Mouse (Mus musculus) forebrain, embryonic 10.5 days (tissue): Measurements from ENCODE around the gene Rab25. TPM values are rescaled to one million over a fixed set of nuclear protein-coding genes. Genes with fewer than 3 reads are reported as not detected.

Source experiments
- DNase-seq: peaks from one replicate; pipeline ENCODE4 v3.0.0-alpha.2; 2017; ENCODE audit warnings: low spot score; ENCODE audit errors: extremely low spot score
- H3K27ac ChIP-seq: fragments of 300-500 bp; sonication (generic); 2 replicates; pipeline ENCODE4 v1.5.1; 2016; ENCODE audit warnings: mild to moderate bottlenecking
- H3K27me3 ChIP-seq: fragments of 300-500 bp; sonication (generic); 2 replicates; pipeline ENCODE4 v1.6.1; 2016; ENCODE audit warnings: mild to moderate bottlenecking; ENCODE audit not compliant: poor library complexity, severe bottlenecking
- H3K36me3 ChIP-seq: fragments of 300-500 bp; sonication (generic); replicated peaks from 2 replicates; pipeline ENCODE4 v1.6.1; 2016; ENCODE audit warnings: mild to moderate bottlenecking, moderate library complexity
- H3K4me1 ChIP-seq: fragments of 300-500 bp; sonication (generic); 2 replicates; pipeline ENCODE4 v1.6.1; 2016
- H3K4me3 ChIP-seq: fragments of 300-500 bp; sonication (generic); 2 replicates; pipeline ENCODE4 v1.5.1; 2016; ENCODE audit warnings: mild to moderate bottlenecking, moderate library complexity
- H3K9me3 ChIP-seq: fragments of 300-500 bp; sonication (generic); 2 replicates; pipeline ENCODE4 v1.6.1; 2016; ENCODE audit warnings: mild to moderate bottlenecking, moderate library complexity
- WGBS: fragments of 180-500 bp; shearing (Covaris S2); methylation state at CpG from one replicate; pipeline ENCODE4 v1.1.7; 2016; 5-methylcytosine and 5-hydroxymethylcytosine counted together
- polyA plus RNA-seq: library from polyadenylated mRNA; unstranded; fragments of >200 nt; fragmentation: Nextera tagmentation; extraction: Ambion mirVana; gene quantifications from 2 replicates; pipeline ENCODE4 v1.2.1, GENCODE M21; 2016

The Rab25 gene
- polyA plus RNA-seq, 1 experiment from 2014 or later: 2.8 TPM

DNA sequence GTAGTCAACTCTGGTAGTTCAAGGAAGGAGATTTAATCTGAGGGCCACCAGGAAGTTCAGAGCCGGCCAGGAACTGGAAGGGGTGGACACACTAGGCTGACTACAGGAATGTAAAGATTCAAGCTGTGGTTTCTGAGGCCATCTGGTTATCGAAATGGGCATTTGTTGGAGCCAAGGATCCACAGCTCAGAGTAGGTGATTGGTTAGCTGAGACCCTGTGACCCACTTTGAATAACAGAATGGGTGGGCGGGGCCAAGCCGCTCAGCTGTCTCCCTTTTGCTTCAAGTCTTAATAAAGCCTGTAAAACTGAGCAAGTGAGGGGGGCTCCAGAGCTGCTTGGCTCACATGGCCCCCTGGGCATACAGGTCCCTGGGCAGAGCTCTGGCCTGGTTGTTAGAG, 13.9 kb upstream of the Rab25 start:
- no peaks in the 10 kb centered on the region for H3K9me3 ChIP-seq
- no peak overlapping the region for H3K4me3 ChIP-seq
- no peak for DNase-seq
- H3K36me3 ChIP-seq: peaks cover 100% of the 10 kb centered on the region
- 81% methylated on average over 4 of the region's 4 CpGs for WGBS
- no peaks in the 10 kb centered on the region for H3K27me3 ChIP-seq
- H3K27ac ChIP-seq: no peak overlapping the region
- H3K4me1 ChIP-seq: 0 out of 2 replicates have a peak, but pooled peaks cover 2% of the 10 kb centered on the region

DNA sequence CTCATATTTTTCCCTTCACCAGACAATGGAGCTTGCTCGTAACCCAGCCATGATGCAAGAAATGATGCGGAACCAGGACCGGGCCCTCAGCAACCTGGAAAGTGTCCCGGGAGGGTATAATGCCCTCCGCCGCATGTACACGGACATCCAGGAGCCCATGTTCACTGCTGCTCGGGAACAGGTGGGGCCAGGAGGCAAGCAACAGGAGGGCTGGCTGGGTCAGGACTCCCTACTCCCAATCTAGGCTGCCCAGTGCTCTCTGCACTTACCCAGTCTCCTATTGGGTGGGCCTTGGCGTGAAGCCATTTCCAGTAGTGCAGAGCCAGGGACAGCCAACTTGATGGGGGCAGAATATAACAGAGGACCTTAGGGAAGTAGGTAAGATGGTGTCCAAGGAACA, 11.5 kb upstream of the Rab25 start:
- no peak for DNase-seq
- no peaks in the 10 kb centered on the region for H3K27me3 ChIP-seq
- no peak overlapping the region for H3K27ac ChIP-seq
- peaks cover 19% of the 10 kb centered on the region for H3K4me1 ChIP-seq
- WGBS: 96% methylated on average over 9 of the region's 9 CpGs
- no peaks in the 10 kb centered on the region for H3K9me3 ChIP-seq
- H3K4me3 ChIP-seq: no peak overlapping the region
- H3K36me3 ChIP-seq: peaks cover 97% of the 10 kb centered on the region

DNA sequence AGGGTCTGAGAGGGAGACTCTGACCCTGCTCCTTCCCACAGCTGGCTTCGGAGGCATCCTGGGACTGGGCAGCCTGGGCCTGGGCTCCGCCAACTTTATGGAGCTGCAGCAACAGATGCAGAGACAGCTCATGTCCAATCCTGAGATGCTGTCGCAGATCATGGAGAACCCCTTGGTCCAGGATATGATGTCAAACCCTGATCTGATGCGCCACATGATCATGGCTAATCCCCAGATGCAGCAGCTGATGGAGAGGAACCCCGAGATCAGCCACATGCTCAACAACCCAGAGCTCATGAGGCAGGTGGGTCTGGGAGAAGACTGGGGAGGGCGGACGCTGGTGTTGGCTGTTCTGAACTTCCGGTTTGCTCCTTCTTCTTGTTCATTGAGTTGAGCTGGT, 8.5 kb upstream of the Rab25 start:
- H3K27me3 ChIP-seq: no peaks in the 10 kb centered on the region
- no peak overlapping the region for H3K27ac ChIP-seq
- H3K9me3 ChIP-seq: no peaks in the 10 kb centered on the region
- no peak for DNase-seq
- WGBS: 95% methylated on average over 8 of the region's 8 CpGs
- no peak overlapping the region for H3K4me3 ChIP-seq
- peaks cover 37% of the 10 kb centered on the region for H3K4me1 ChIP-seq
- H3K36me3 ChIP-seq: peaks cover 67% of the 10 kb centered on the region

DNA sequence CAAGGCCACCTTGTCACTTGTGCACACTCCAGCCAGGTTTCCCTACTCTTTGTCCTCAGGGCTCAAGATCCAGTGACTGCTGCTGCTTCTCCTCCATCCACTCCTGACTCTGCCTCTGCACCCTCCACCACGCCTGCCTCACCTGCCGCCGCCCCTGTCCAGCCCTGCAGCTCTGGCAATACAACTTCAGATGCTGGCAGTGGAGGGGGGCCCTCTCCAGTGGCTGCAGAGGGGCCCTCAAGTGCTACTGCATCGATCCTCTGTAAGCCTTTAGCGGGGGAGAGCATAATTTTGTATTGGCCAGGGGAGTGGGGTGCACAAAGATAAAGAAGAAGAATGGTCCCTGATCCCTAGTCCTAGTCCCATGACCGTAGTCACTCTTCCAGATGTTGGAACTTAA, 7.6 kb upstream of the Rab25 start:
- WGBS: 98% methylated on average over 6 of the region's 6 CpGs
- Histone ChIP-seq H3K4me3 (peak overlapping the region; percentile 70; the same call in 1 of the 2 replicates), H3K27ac (no peak overlapping the region), H3K27me3 (no peaks in the 10 kb centered on the region), H3K9me3 (no peaks in the 10 kb centered on the region), H3K36me3 (peaks cover 58% of the 10 kb centered on the region), H3K4me1 (peaks cover 44% of the 10 kb centered on the region)
- DNase-seq: no peak

DNA sequence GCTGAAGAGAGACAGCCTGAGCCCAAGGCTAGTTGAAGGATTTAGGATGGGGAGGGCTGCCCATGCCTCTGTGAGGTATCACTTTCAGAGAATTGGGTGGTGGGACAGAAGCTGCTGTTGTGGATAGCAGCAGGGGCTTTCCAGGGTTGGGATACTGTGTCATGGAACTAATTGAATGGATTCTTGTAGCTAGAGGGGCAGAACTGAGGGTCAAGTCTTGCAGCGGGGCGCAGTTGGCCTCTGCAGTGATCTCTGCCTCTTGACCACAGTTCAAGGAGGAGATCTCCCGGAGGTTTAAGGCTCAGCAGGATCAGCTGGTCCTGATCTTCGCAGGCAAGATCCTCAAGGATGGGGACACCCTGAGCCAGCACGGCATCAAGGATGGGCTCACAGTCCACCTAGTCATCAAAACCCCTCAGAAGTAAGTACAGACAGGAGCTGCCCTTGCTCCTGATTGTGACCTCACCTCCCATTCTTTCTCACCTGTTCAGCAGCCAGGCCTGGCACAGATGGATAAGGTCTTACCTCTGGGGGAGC, 7.0 kb upstream of the Rab25 start:
- 87% methylated on average over 5 of the region's 5 CpGs for WGBS
- peaks cover 44% of the 10 kb centered on the region for H3K4me1 ChIP-seq
- H3K9me3 ChIP-seq: no peaks in the 10 kb centered on the region

DNA sequence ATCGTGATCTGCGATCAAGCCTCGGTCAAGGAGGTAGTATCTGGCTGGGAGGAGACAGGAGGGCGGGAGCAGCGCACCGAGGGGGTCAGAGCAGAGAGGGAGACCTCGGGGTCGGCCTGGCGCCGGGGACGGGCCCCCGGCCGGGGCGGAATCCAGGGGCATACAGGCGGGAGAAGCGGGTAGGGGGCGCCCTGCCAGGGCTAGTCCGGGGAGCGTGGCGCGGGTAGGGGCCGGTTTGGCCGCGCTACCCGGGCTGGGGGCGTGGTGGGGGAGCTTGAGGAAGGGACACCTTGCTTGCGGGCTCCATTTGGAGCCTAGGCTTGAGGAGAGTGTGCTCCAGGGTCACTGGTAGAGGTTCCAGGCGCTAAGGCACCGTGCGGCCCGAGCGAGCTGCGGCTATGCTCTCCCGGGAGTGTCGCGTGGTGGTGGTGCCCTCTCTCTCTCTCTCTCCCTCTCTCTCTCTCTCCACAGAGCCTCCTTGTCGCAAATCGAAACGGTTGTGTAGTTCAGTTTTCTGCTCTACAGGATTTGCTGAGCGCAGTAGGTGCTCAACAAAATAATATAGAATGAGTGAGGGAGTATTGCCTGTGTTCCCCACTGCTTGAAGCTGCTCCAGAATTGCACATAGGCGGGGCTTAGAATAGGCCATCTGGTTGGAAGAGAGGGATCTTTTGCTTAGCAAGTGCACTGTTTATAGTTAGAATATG, 5.9 kb upstream of the Rab25 start:
- Histone ChIP-seq H3K4me3 (peak overlapping the region; percentile 70), H3K4me1 (peaks cover 44% of the 10 kb centered on the region), H3K9me3 (no peaks in the 10 kb centered on the region), H3K27ac (peak overlapping the region; percentile 97), H3K27me3 (no peaks in the 10 kb centered on the region), H3K36me3 (peaks cover 47% of the 10 kb centered on the region)
- under 1% methylated on average over 41 of the region's 41 CpGs for WGBS
- DNase-seq: no peak

More for the DNA sequence above, 7.0 kb upstream of the Rab25 start:
- no peak overlapping the region; the same call in 1 of the 2 replicates for H3K27ac ChIP-seq
- no peak for DNase-seq
- peaks cover 58% of the 10 kb centered on the region for H3K36me3 ChIP-seq
- peak overlapping the region; percentile 70 for H3K4me3 ChIP-seq
- H3K27me3 ChIP-seq: no peaks in the 10 kb centered on the region

DNA sequence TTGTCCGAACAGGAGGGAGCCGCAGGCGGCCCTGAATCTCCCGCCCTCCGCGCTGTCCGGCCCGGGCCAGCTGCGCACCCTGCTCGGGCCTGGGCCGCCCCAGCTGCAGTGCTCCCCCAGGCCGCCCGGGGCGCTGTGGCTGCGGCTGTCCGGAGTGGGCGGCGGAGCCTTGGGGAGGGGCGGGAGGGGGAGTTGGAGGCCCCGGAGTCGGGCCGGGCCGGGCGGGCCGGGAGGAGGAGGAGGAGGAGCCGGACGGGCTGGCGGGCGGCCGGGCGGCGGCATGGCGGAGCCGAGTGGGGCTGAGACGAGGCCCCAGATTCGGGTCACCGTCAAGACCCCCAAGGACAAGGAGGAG, 5.4 kb upstream of the Rab25 start, which contains the start of gene Ubqln4:
Ubqln4 (plus strand) TSS at position 234 of the 355 bp plus-strand sequence.
- peaks cover 46% of the 10 kb centered on the region for H3K4me1 ChIP-seq
- H3K9me3 ChIP-seq: no peaks in the 10 kb centered on the region
- peaks cover 47% of the 10 kb centered on the region for H3K36me3 ChIP-seq

DNA sequence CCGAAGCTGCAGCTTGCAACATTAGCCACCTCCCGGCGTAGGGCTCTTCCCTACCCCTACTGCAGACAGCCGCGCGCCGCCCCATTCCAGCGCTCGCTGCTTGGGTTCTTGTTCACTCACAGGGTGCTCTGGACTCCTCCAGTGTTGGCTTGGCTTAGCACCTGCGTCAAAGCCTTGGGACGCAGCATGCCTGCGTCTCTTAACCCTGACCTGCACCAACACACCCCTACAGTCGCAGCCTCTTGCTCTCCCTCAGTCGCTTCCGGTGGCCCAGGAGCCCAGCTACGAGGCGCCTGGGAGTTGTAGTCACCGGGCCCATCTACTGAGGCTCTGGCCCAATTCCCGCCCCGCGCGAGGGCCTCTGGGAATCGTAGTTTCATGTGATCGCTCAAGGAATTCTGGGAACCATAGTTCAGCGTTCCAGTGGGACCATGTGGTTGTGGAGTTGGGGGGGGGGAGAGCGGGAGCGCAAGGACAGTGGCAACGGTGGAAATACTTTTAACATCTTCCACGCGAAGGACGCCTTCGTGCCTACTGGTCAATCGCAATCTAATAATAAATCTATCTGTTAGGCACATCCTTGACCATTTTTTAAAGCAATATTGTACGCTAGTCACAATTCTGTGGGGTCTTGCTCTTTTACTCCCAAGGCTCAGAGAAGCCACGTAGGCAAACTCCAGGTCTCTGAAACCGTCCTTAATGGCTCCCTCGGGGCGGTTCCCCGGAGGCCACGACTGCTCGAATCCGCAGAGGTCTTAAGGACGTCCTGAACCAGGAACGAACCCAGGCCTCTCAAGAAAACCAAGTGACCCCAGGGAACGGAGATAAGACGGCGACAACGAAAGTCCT, 4.8 kb upstream of the Rab25 start, which contains the start of gene Lamtor2:
Lamtor2 (minus strand) TSS at position 399 of the 849 bp plus-strand sequence.
- Histone ChIP-seq H3K36me3 (peaks cover 45% of the 10 kb centered on the region), H3K9me3 (no peaks in the 10 kb centered on the region), H3K4me3 (peak within 1 kb of the TSS; percentile 70), H3K4me1 (peaks cover 52% of the 10 kb centered on the region), H3K27me3 (no peaks in the 10 kb centered on the region), H3K27ac (peak within 1 kb of the TSS; percentile 97)
- peak; percentile 98 for DNase-seq
- WGBS: under 1% methylated on average over 48 of the region's 48 CpGs

More for the DNA sequence above, 5.4 kb upstream of the Rab25 start, which contains the start of gene Ubqln4:
- DNase-seq: peak; percentile 92
- H3K27me3 ChIP-seq: no peaks in the 10 kb centered on the region
- WGBS: under 1% methylated on average over 35 of the region's 37 CpGs
- peak within 1 kb of the TSS; percentile 97 for H3K27ac ChIP-seq
- H3K4me3 ChIP-seq: peak within 1 kb of the TSS; percentile 70

DNA sequence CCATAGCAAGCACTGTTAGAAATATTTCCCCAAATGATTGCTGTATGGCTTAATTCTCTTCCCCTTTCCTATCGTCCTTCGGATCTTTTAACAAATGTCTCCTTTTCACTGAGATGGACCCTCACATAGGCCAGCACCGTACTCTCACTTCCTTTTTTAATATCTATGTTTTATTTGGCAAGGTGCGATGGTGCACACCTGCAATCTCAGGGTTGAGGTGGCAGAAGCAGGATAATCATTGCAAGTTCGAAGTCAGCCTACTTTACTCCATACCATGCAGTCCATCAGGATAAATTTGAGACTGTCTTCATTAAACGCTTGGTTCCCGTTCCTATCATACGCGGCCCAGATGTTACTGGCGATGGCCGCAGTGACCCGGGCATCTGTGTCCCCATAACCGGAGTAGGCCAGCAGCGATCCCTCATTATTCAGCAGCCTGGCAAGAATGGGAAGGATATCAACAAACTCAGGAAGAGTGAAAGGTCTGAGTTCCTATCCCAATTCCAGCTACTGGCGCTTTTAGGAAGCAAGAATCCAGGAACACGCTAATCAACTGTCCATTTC, 4.1 kb upstream of the Rab25 start:
- Histone ChIP-seq H3K4me3 (peak overlapping the region; percentile 70), H3K36me3 (peaks cover 38% of the 10 kb centered on the region), H3K9me3 (no peaks in the 10 kb centered on the region), H3K27ac (peak overlapping the region; percentile 97), H3K27me3 (no peaks in the 10 kb centered on the region), H3K4me1 (peaks cover 52% of the 10 kb centered on the region)
- 24% methylated on average over 16 of the region's 16 CpGs for WGBS
- no peak for DNase-seq

DNA sequence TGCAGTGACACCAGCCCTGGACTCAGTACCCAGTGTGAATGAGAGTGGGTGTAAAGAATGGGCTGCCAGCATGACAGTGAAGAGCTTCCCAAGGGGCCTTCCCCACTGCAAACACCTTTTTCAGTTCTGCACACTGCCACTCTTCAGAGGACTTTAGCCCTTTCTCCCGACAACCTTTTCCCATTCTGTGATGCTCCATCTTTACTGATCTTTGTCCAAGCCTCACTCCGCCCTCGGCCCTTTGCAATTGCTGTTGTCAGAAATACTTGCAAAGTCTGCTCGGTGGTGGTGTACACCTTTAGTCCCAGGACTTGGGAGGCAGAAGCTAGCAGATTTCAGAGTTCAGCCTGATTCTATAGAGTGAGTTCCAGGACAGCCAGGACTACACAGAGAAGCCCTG, 3.5 kb upstream of the Rab25 start:
- Histone ChIP-seq H3K4me3 (peak overlapping the region; percentile 70), H3K4me1 (peaks cover 50% of the 10 kb centered on the region), H3K27ac (no peak overlapping the region), H3K9me3 (no peaks in the 10 kb centered on the region), H3K27me3 (no peaks in the 10 kb centered on the region), H3K36me3 (peaks cover 32% of the 10 kb centered on the region)
- WGBS: 92% methylated on average over 4 of the region's 4 CpGs
- no peak for DNase-seq

DNA sequence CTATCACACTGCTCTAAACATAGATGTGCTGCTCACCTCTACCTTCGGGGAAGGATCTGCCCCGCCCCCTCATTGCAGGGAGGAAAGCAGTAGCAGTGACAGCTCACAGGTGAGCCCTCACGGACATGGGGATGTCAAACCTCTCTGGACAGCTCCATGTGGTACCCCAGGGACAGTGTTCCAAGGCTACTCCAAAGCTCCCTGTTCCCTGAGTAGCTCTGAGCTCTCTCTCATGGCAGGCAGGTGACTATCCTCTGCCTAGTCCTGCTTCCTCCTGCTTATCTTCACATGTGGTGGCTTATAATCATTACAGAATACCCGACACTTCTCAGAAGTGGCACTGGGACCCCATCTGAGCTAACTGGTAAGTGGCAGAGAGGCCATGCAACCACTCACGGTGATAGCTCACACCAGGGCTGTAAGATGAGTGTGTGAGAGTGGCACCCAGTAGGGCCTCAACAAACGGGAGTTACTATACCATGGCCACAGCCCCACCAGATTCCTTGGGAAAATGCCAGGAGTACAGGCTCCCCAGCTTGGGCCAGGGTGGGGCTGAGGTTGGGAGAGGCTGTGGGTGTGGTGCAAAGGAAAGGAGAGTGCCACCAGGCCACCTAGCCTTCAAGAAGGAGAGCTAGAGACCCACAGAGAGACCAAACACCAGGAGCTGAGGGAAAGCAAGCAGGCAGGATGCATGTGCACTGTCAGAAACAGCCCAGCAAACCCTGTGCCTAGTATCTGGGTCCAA, 1.3 kb downstream of the Rab25 start:
- Histone ChIP-seq H3K27me3 (no peaks in the 10 kb centered on the region), H3K36me3 (peaks cover 19% of the 10 kb centered on the region), H3K4me1 (peaks cover 46% of the 10 kb centered on the region), H3K27ac (no peak overlapping the region), H3K9me3 (no peaks in the 10 kb centered on the region), H3K4me3 (no peak overlapping the region)
- DNase-seq: no peak
- 86% methylated on average over 6 of the region's 6 CpGs for WGBS
